Mouse (Mus musculus) ES-Bruce4 (cell line): ENCODE results near the gene Fbxo48. TPM values are rescaled to one million over a fixed set of nuclear protein-coding genes. Genes with fewer than 3 reads are reported as not detected.

ENCODE experiments used
- H3K27ac ChIP-seq: 2 replicates; pipeline ENCODE4 v1.5.1; 2012; ENCODE audit warnings: low read length, inconsistent platforms; ENCODE audit not compliant: insufficient read depth
- H3K27me3 ChIP-seq: 2 replicates; pipeline ENCODE4 v1.6.1; 2012; ENCODE audit warnings: mild to moderate bottlenecking, low read length, inconsistent platforms; ENCODE audit not compliant: control insufficient read depth, poor library complexity, insufficient read depth, severe bottlenecking
- H3K36me3 ChIP-seq: 2 replicates; pipeline ENCODE4 v1.6.1; 2012; ENCODE audit warnings: inconsistent platforms, mild to moderate bottlenecking, low read length, moderate library complexity; ENCODE audit not compliant: control insufficient read depth, poor library complexity, insufficient read depth, severe bottlenecking
- H3K4me1 ChIP-seq: one replicate; pipeline ENCODE4 v1.8.1; 2011; ENCODE audit warnings: low read length; ENCODE audit not compliant: control insufficient read depth, insufficient read depth
- H3K4me3 ChIP-seq: 2 replicates; pipeline ENCODE4 v1.5.1; 2011; ENCODE audit warnings: low read depth, mild to moderate bottlenecking, low read length
- H3K9ac ChIP-seq: 2 replicates; pipeline ENCODE4 v1.6.1; 2012; ENCODE audit warnings: low read depth, mild to moderate bottlenecking, inconsistent platforms; ENCODE audit not compliant: poor library complexity, severe bottlenecking
- H3K9me3 ChIP-seq: replicated peaks from 2 replicates; pipeline ENCODE4 v1.6.1; 2012; ENCODE audit warnings: mild to moderate bottlenecking, low read length, inconsistent platforms; ENCODE audit not compliant: control insufficient read depth, poor library complexity, insufficient read depth, severe bottlenecking
- CTCF ChIP-seq: IDR thresholded peaks from one replicate; pipeline ENCODE4 v1.8.1; 2011; ENCODE audit warnings: low read depth, low read length
- EP300 ChIP-seq: IDR thresholded peaks from 2 replicates; pipeline ENCODE4 v1.6.1; 2011; ENCODE audit warnings: low read depth, low read length; ENCODE audit not compliant: insufficient read depth
- POLR2A ChIP-seq: IDR thresholded peaks from one replicate; pipeline ENCODE4 v1.8.1; 2011; ENCODE audit warnings: low read length; ENCODE audit not compliant: insufficient read depth
- polyA plus RNA-seq: library from polyadenylated mRNA; stranded (reverse); fragments of >200 nt; gene quantifications from 2 replicates; pipeline ENCODE4 v1.2.4, GENCODE M21; 2011; ENCODE audit warnings: low read depth; ENCODE audit not compliant: missing spikeins, insufficient read depth, insufficient read length

Fbxo48 gene
- polyA plus RNA-seq, 1 experiment = 4.6 TPM

DNA sequence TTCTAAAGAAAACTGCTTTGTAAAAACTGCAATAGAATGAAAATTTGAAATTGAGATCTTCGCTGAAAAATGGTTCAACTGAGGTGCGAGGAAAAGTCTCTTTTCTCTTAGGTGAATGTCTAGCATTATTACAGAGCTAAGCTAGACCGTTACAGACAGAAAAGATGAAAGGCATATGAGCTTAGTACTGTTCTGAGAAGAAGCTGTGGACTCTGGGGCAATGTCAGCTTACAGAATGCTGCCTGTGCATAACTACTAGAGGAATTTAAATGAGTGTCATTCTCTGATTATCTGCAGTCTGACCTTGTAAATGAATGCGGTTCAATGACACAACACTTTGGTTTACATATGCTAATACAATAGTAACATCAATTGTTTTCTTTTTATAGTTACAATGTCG lies 35.3 kb upstream of the Fbxo48 start:
- Histone ChIP-seq H3K4me1 (no peaks in the 10 kb centered on the region), H3K27me3 (no peaks in the 10 kb centered on the region), H3K27ac (no peak overlapping the region), H3K36me3 (no peaks in the 10 kb centered on the region), H3K9ac (no peak overlapping the region), H3K4me3 (no peak overlapping the region), H3K9me3 (no peaks in the 10 kb centered on the region)
- no peak for TF ChIP-seq EP300
- TF ChIP-seq POLR2A = no peak
- TF ChIP-seq CTCF = no peak

DNA sequence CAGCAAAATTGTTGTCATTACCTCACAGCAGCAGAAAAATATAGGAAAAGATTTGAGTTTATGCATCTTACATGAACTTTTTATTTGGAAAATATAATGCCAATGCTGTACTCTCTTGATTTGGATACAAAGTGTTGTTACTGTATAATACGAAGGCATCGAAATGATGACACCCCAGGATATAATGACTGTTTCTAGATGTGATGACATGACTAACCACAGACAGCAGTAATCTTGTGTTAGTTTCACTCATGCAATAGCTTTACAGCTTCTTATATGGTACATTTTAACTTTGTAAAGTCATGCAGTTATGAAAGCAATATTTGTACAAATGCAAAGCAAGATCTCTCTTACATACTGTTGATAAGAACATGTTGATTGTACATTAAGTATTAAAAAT lies 33.7 kb upstream of the Fbxo48 start:
- Histone ChIP-seq H3K36me3 (no peaks in the 10 kb centered on the region), H3K4me3 (no peak overlapping the region), H3K27me3 (no peaks in the 10 kb centered on the region), H3K4me1 (no peaks in the 10 kb centered on the region), H3K9ac (no peak overlapping the region), H3K27ac (no peak overlapping the region), H3K9me3 (no peaks in the 10 kb centered on the region)
- TF ChIP-seq CTCF (no peak), POLR2A (no peak), EP300 (no peak)

DNA sequence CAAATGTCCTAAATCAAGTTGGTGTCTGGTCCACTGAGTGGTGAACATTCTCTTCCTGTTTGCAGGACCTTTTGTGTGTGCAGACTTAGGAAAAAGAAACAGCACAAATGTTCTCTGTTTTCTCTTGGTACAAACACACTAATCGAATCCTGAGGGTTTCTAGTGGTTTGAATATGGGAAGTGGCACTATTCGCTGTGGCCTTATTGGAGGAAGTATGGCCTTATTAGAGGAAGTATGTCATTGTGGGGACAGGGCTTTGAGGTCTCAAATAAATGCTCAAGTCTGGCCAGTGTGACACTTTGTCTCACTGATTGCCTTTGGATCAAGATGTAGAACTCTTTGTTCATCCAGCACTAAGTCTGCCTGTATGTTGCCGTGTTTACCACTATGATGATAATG lies 19.0 kb upstream of the Fbxo48 start:
- Histone ChIP-seq H3K9ac (no peak overlapping the region), H3K4me3 (no peak overlapping the region), H3K4me1 (no peaks in the 10 kb centered on the region), H3K9me3 (no peaks in the 10 kb centered on the region; the same call in 1 of the 2 replicates), H3K27me3 (no peaks in the 10 kb centered on the region), H3K36me3 (no peaks in the 10 kb centered on the region), H3K27ac (no peak overlapping the region)
- TF ChIP-seq CTCF = no peak

- TF ChIP-seq CTCF (no peak), POLR2A (no peak), EP300 (no peak)
- H3K36me3 ChIP-seq = no peaks in the 10 kb centered on the region
Observed at GRCm38 (mm10) chr11:16935577-16936236, 15.5 kb upstream of the Fbxo48 start.

DNA sequence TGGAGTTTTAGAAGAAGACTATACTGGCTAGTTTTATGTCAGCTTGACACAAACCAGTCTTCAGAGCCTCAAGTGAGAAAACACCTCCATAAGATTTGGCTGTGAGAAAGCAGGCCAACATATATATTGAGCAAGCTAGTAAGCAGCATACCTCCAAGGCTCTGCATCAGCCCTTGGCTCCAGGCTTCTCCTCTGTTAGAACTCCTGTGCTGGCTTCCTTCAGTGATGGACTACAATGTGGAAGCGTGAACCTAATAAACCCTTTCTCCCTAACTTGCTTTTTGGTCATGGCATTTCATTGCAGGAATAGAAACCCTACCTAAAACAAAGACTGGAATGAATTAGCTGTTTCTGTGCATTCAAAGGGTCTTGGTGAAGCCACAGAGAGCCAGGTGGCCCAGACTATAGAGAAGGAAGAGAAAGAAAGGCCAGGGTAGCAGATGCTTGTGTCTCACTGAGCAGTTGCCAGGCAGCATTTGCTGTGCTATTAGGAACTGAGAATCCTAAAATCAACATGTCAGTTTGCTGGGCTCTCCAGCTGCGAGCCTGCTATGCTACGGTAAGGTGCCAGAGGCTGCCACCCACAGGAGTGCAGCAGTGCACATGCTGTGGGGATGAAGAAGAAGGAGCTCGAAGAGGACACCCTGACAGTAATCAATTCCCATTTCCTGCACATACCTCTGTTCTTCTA lies 9.9 kb upstream of the Fbxo48 start:
- Histone ChIP-seq H3K4me3 (no peak overlapping the region), H3K9ac (no peak overlapping the region), H3K36me3 (no peaks in the 10 kb centered on the region), H3K27ac (no peak overlapping the region), H3K27me3 (no peaks in the 10 kb centered on the region), H3K4me1 (no peaks in the 10 kb centered on the region), H3K9me3 (no peaks in the 10 kb centered on the region; the same call in 1 of the 2 replicates)
- no peak for TF ChIP-seq CTCF
- TF ChIP-seq EP300 = no peak
- no peak for TF ChIP-seq POLR2A

More at GRCm38 (mm10) chr11:16935577-16936236, 15.5 kb upstream of the Fbxo48 start:
- H3K4me1 ChIP-seq = no peaks in the 10 kb centered on the region
- H3K4me3 ChIP-seq = no peak overlapping the region
- H3K9me3 ChIP-seq = no peaks in the 10 kb centered on the region; the same call in 1 of the 2 replicates
- no peak overlapping the region for H3K9ac ChIP-seq
- H3K27ac ChIP-seq = no peak overlapping the region
- no peaks in the 10 kb centered on the region for H3K27me3 ChIP-seq

GRCm38 (mm10) chr11:16941973-16942452 lies 9.2 kb upstream of the Fbxo48 start:
- no peaks in the 10 kb centered on the region for H3K27me3 ChIP-seq
- TF ChIP-seq CTCF = no peak
- no peak for TF ChIP-seq POLR2A
- TF ChIP-seq EP300 = no peak

More at GRCm38 (mm10) chr11:16941973-16942452, 9.2 kb upstream of the Fbxo48 start:
- Histone ChIP-seq H3K36me3 (no peaks in the 10 kb centered on the region), H3K4me3 (no peak overlapping the region), H3K9me3 (no peaks in the 10 kb centered on the region), H3K9ac (no peak overlapping the region), H3K27ac (no peak overlapping the region), H3K4me1 (no peaks in the 10 kb centered on the region)
